Mouse (Mus musculus): ENCODE results near the gene Grin1.

Grin1 gene

DNA sequence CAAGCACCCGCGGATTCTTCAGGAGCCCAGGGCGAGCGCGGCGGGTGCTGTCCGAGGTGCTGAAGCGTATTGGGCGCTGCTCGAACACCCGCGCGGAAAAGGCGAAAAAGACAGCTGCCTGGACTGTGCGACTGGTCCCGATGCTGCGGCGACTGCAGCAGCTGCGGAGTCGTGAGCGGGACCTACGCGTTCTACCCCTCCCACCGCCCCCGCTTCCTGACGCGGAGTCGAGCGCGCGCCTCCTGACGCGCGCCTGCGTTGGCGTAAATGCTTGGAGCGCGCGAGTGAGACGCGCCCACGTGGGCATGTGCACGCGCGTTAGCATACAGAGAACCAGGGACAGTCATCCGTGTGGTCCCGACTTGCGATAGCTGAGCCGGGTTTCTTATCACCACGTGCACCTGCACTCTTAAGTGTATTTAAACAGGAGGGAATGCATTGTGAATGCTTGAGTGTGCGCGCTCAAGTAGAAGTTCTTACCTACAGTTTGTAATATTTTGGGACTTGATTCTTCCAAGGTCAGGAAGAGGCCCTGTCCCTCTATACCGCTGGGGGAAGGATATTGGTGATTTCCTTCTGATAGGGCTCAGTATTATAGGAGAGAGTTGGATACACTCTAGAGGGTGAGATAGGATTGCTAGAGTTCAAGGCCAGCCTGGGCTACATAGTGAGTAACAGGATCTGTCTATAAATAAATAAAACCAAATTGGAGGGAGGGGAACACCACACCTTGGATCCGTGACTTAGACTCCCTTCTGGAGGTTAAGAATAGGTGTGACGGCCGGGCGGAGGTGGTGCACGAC is at the start of gene Grin1:
TSS of gene Grin1 (minus strand) at position 217 of the 803 bp plus-strand sequence.
- peak; percentile 78 for DNase-seq (ENCODE audit: low read depth, low spot score)

DNA sequence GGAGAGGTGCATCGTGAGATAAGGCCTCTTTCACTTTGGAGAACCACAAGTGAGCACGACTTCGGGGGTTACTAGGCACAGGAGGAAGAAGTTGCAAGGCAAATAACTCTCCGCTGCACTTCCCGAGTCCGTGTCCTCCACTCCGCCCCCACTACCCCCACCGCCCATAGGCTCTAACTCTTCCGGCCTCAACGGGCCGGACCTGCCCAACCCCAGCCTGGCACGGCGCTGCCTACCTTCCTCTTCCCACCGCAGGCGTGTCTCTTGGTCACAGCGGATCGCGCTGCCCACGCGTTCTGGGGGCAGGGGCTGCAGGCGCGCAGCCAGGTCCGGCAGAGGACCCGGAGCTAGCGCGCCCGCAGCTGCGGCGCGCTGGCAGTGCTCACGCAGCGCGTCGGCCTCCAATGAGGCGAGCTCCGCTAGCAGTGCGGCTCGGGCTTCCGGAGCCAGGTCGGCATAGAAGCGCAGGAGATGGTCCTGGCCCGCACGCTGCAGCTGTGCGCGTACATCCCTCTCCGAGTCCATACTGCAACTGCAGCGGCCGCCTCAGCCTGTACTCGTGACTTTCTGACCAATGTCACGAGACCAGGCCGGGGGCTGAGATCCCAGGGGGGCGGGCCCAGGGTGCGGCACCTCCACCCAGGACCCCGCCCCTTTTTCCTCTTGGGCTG is 46.2 kb upstream of the Grin1 start, which contains the start of gene Uap1l1:
TSS of gene Uap1l1 (minus strand) at position 592 of the 671 bp plus-strand sequence.
- peak; percentile 62 for DNase-seq (ENCODE audit: low read depth, low spot score)

DNA sequence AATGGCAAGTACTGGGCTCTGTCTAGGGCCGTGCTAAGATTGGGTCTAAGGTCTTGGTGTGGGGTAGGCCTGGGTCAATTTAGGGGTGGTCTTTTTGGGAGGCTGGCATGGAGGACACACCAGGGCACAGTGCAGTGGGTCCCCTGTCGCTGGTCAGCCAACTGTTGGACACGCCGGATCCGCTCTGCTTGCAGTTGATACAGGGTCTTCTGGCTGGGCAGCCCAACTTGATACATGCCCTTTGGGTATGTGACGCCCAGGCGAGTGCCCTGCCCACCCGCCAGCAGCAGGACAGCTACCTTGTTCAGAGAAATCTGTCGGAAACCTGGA is 45.7 kb upstream of the Grin1 start:
- no peak for DNase-seq (ENCODE audit: low read depth, low spot score)

DNA sequence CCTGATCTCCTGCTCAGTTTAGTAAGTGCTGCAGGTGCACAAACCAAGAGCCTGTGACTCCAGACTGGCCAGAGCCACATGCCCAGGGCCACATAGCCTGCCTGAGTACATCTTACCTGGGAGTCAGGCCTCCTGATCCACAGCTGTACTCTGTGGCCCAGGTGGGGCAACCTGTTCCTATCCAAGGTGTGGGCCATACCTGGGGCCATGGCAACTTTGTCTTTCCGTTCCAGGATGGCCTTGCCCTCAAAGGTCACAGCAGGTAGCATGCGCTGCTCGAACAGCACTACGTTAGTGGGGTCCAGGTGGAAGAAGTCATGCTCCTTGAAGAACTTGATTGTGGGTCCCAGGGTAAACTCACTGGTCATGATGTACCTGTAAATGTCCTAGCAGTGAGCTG is 45.3 kb upstream of the Grin1 start:
- no peak for DNase-seq (ENCODE audit: low read depth, low spot score)

DNA sequence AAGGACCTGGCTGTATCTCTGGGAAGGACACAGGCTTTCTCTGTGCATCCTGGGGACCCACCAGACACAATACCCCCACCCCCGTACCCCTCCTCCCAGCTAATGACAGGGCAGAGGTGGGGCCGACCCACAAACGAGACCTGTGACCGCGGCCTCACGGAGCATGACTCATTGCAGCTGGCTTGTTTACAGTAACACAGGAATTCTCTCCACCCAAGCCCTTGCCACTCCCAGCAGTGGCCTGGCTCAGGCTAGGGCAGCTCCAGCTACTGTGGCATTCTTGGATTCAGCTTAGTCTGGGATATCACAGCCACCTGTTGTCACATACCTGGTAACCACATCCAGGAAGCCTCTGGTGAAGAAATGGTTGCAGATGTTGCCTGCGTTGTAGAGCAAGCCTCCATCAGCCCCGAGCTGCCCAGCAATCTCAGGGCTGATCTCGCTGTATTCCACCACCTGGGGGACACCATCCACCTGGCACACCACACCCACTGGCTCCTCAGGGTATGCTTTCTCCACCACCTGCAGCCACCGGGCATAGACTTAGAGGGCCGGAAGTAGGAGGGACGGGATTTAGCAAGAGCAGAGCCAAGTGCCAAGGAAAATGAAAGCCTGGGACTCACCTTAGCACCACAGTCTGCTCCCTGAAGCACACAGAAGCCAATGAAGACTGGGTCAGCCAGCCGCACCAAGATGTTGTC is 44.6 kb upstream of the Grin1 start:
- DNase-seq (ENCODE audit: low read depth, low spot score), result no peak

DNA sequence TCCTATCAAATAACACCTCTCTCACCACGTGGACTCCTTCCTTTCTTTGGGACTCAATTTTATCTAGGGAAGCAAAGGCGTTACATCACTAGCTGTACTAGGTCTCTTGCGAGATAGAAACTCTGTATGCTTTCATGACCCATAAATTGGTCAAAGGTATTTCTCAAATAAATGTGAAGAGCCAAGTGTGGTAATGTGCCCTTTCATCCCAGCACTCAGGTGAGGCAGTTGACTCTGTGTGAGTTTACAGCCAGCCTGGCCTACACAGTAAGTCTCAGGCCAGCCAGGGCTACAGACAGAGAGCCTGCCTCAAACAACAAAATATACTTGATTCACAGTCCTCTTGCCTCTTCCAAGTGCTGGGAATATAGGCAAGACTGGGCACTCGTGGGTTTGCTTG is 40.9 kb upstream of the Grin1 start:
- no peak for DNase-seq (ENCODE audit: low read depth, low spot score)

DNA sequence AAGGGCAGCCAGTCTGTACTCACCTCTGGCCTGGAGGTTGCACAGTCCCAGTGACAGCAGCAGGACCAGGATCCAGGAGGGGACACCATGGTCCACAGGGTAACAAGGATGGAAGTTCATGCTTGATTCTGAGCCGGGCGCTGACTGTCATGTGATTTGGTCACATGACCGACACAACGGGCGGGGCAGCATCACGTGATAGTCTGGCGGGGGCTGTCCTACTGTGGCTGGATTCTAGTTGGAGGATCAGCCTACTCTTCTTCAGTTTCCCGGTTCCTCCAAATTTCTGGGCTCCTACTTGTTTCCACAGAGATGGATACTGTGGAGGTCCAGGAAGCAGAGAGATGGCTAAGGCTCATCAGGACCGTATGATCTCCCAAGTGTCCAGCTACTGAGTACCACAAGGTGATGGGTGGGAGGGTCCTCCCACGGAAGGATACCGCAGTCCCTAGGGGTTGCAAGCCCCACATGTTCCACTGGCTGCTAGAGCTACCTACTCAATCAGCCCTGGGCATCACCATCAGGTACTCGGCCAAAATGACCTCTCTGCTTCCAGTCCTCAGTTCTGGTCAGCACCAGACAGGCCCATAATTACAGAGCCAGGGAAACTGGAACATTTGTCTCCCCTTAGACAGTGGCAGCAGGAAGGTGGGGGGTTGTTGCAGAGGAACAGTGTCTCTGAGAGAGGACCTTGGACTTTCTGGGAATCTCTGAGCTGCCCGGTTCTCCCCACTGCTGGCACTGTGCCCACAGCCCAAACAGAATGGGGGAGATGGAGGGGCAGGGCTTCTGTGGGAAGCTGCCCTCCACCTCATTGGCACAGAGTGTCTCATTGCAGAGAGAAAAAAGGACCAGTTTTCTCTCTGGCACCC is 37.5 kb upstream of the Grin1 start, which contains the start of gene Dpp7:
TSS of gene Dpp7 (minus strand) at position 152 of the 872 bp plus-strand sequence.
- peak; percentile 81 for DNase-seq (ENCODE audit: low read depth, low spot score)

DNA sequence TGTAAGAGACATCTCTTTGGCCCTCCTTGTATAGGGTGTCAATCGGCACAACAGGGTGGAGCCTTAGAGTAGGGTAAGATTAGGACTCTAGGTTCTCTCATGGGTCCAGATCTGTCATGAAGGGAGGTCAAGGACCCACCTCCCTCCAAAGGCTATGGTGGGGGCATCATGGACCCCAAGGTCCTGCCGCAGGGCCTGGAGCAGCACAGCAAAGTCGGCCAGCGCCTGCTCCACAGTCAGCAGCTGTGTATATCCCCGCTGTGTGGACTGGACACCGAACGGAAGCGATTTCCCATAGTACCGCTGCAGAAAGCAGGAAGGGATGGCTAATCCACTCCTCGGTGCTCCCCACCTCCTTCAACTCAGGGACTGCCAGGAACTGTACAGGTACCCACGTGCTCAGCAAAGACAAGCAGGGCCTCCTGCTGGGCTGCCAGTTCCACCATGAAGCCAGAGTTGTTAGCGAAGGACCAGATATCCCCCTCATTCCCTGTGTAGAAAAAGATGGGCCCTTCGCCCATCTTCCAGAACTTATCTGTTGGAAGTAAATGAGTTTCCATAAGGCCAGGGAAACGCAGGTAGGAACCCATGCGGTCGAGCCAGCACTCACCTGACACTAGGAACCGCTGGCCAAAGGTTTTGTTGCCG is 36.6 kb upstream of the Grin1 start:
- DNase-seq (ENCODE audit: low read depth, low spot score), result no peak

DNA sequence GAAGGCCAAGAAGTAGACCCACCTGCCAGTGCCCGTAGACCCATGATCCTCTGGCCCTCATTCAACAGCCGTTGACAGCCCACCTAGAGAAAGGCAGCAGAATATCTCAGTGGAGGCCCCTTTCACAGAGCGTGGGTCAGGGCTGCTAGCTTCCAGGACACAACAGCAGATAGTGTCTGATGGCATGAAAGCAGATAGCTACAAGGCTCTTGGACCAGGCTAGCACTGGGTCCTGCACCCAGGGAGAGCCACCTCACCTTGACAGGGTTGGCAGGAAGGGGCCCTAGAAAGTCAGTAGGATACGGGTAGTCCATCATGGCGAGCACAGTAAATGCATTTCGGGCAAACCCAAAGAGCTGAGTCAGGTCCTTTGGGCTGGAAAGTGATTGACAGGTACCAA is 35.2 kb upstream of the Grin1 start:
- no peak for DNase-seq (ENCODE audit: low read depth, low spot score)

DNA sequence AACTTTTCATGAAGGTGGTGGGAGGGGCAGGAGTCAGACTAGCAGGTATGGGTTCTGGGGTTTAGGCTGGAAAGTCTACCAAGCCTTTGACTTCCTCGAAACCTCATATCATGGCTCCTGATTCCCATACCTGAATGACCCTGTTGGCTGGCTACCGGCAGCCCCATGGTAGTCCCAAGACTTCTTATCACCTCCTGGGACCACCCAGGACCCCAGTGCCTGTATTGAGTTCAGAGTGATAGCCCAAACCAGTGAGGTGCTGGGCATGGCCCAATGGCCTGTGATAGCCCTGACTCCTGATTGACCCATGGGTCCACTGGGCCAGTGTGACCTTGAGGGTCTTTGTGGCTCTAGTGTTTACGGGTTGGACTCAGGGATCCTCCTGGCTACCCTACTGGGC is 31.7 kb upstream of the Grin1 start:
- no peak for DNase-seq (ENCODE audit: low read depth, low spot score)

DNA sequence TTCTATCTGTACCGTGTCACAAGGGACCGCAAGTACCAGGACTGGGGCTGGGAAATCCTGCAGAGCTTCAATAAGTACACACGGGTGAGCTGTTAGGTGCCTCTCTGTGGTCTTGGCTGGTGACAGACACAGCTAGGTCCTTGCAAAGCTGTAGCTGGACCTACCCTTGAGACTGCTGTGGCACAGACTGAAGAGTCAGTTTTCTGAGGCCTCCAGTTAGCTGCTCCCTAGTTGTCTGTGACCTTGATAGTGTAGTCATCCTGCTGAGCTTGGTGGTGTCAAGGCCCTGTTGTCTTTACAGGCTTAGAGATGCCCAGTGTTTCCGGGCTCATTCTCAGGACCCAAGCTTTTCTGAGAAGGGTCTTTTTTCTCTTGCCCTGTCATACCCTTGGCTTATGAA is 30.5 kb upstream of the Grin1 start:
- no peak for DNase-seq (ENCODE audit: low read depth, low spot score)

DNA sequence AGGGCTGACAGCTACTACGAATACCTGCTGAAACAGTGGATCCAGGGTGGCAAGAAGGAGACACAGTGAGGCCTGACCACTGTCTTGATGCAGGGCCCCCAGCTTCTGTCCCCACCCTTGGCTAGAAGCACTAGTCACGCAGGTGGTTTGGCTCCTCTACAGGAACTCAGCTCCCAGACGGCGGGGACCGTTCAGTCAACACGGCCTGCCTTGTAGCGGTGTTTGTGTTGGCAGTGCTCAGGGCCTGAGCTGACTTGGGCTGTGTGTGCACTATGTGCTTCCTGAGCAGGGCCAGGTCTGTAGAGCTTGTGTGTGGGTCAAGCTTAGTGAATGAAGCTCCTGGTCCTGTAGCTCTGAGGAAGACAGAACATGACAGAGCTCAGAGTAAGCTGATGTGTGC is 29.2 kb upstream of the Grin1 start:
- no peak for DNase-seq (ENCODE audit: low read depth, low spot score)

DNA sequence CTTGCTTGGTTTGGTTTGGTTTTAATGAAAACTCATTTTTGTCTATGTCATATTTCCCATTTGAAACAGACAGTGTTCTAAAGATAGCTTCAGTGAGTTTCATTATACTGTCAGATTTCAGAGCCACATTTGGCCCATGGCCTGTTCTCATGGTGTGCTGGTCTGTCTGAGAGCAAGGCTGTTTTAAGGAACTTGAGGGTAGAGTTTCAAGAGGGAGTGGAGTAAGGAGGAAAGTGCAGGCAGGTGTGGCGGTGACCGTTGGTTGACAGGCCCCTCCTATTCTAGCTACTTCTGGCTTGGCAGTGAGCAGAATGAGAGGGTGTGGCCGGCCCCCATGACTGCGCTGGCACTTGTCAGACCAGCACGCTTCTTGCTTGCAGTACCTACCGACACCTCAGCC is 19.3 kb upstream of the Grin1 start:
- DNase-seq (ENCODE audit: low read depth, low spot score), result no peak

DNA sequence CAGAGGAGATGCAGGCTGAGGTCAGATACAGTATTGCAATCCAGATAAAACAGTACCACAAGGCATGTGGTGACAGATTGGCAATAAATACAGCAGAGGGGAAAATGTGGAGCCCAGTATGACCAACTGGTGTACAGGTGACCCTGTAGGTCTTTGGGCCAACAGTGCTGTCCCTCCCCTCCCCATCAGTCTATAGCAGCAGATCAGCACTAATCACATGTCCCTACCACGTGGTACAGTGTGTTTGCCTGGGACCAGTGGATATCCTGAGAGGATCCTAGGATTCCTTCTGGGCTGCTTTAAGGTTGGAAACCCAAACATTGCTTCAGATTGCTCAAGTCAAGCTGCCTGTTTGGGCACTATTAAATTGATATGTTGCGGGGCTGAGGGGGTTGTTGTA is 14.6 kb upstream of the Grin1 start:
- DNase-seq (ENCODE audit: low read depth, low spot score), result no peak

DNA sequence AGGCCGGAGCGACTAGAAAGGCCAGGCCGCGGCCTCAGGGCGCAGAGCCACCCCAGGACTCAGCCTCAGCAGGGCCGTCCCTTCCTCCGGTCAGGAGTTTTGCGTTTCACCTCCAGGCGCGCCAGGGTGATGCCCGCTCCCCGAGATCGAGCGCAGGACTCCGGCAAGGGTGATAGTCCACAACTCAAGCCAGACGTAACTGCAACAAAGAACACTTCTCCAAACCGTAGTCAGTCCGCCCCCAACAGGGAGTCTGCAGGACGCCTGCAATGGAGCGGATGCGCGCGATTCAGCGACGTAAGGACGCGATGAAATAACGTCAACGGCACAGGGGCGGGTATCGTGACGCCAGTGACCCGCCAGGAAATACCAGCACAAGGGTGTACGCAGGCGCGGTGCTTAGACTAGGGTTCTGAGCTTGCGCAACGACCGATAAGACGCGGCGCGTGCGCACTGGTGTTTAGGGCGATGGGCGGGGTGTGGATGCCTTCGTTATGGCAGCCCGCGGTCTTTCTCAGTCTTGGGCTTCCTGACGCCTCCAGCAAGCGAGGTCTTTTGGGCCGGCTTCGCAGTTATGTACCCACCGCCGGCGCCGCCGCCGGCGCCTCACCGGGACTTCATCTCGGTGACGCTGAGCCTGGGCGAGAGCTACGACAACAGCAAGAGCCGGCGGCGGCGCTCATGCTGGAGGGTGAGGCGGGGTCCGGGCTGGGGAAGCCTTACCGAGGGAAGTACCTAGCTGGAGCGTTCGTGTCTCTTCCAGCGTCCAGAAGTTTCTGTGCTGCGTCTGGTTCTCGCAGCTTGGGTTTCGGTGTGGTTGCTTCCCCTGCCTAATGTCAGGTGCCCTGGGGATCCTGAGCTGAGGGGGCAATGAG is 13.5 kb upstream of the Grin1 start, which contains the start of gene Man1b1:
TSS of gene Man1b1 (plus strand) at position 53 of the 875 bp plus-strand sequence.
- DNase-seq (ENCODE audit: low read depth, low spot score), result peak; percentile 99

DNA sequence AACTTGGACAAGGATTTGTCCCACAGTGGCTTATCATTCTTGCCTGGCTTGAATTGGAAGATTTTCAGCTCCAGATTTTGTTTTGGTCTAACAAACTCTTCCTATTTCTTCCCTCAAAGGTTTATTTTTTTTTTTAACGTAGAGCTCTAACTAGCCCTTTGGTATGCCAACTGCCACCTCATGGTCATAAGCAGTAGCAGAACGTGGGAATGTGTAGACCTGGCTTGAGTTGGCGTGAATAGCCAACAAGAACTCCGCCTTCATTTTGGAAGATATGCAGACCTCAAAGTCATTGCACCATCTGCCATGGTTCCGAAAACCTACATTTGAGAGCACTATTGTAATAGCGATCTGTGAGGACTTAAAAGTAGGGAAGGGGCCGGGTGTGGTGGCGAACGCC is 12.5 kb upstream of the Grin1 start:
- DNase-seq (ENCODE audit: low read depth, low spot score), result no peak

DNA sequence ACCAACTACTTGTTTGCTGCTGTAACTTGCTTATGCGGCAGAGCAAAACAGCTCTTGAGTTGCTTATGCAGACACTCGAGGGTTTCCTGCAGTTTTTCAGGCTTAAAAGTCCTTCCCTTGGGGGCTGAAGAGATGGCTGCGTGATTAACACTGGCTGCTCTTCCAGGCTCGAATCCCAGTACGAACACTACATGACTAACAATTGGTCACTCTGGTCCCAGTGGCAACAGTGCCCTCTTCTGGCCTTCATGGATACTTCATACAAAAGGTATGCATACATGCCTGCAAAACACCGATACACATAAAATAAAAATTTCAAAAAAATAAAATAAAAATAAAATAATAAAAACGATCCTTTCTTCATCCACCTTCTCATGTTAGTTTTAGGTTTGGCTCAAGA is 9.5 kb upstream of the Grin1 start:
- peak; percentile 35 for DNase-seq (ENCODE audit: low read depth, low spot score)

DNA sequence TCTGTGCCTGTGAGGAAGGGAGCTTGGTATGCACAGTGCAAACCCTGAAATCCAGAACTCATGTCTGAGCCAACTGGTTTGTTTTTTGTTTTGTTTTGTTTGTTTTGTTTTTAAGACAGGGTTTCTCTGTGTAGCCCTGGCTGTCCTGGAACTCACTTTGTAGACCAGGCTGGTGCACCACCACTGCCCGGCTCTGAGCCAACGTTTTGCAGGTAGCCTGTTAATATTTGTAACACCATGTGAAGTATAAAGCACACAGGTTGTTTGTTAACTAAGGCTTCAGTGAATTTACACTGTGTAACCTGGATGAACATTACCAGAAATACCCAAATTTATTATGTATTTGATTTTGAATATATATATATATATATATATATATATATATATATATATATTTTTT is 7.0 kb upstream of the Grin1 start:
- no peak for DNase-seq (ENCODE audit: low read depth, low spot score)

DNA sequence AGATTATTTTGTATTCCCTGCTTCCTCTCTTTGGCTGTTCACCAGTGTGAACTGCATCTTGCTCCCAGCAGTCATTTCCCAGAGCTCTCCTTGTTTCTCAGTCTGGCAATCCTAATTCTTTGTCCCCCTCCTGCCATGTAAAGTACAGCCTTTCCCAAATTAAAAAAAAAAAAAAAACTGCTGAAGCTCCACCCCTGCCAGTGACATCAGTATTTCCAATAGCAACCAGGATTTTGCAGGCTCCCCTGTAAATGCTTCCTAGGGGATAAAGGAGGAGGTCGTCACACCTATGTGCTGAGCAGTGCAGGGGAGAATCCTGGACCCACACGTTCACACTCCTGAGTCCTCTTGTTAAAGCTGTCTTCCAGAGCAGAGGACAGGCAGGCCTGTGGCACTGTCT is 1.1 kb upstream of the Grin1 start:
- DNase-seq (ENCODE audit: low read depth, low spot score), result no peak
